Mouse (Mus musculus) C2C12 (cell line): ENCODE measurements at regions not wholly inside any gene's neighbourhood (a gene's known extent, or its start where the extent isn't known, plus 50 kb on each side); places are given as distances from the start of the nearest gene placed in this dataset.

Experiments
- H3K27me3 ChIP-seq: one replicate; pipeline ENCODE4 v1.6.1; 2011; ENCODE audit not compliant: control insufficient read depth, insufficient read depth, insufficient read length
- H3K36me3 ChIP-seq: one replicate; pipeline ENCODE4 v1.6.1; 2011; ENCODE audit not compliant: control insufficient read depth, insufficient read depth
- H3K4me3 ChIP-seq: one replicate; pipeline ENCODE4 v1.5.1; 2011; ENCODE audit warnings: mild to moderate bottlenecking, control low read depth; ENCODE audit not compliant: poor library complexity, insufficient read depth, severe bottlenecking
- H3K79me2 ChIP-seq: one replicate; pipeline ENCODE4 v1.6.1; 2011; ENCODE audit not compliant: control insufficient read depth, insufficient read depth
- H3K79me3 ChIP-seq: one replicate; pipeline ENCODE4 v1.6.1; 2011; ENCODE audit warnings: low read depth, control low read depth
- H3ac ChIP-seq: one replicate; pipeline ENCODE3; 2011; ENCODE audit warnings: low read depth; ENCODE audit not compliant: control insufficient read depth, insufficient read length
- CEBPB ChIP-seq: IDR thresholded peaks from one replicate; pipeline ENCODE4 v1.6.1; 2011; ENCODE audit warnings: low read depth, mild to moderate bottlenecking, control low read depth, moderate library complexity
- CTCF ChIP-seq: IDR thresholded peaks from one replicate; pipeline ENCODE4 v1.5.1; 2011; ENCODE audit not compliant: control insufficient read depth, insufficient read depth, insufficient read length
- FOSL1 ChIP-seq: IDR thresholded peaks from one replicate; pipeline ENCODE4 v1.8.0; 2011; ENCODE audit warnings: mild to moderate bottlenecking, low read length; ENCODE audit not compliant: poor library complexity, insufficient read depth, severe bottlenecking
- MAX ChIP-seq: IDR thresholded peaks from one replicate; pipeline ENCODE4 v1.6.1; 2011; ENCODE audit warnings: mild to moderate bottlenecking, control low read depth
- MYOD1 ChIP-seq: IDR thresholded peaks from one replicate; pipeline ENCODE4 v1.6.1; 2011; ENCODE audit warnings: low read depth; ENCODE audit not compliant: control insufficient read depth, insufficient read length
- MYOG ChIP-seq: IDR thresholded peaks from one replicate; pipeline ENCODE4 v1.6.1; 2011; ENCODE audit not compliant: control insufficient read depth, insufficient read length; ENCODE audit errors: extremely low read depth
- USF1 ChIP-seq: IDR thresholded peaks from one replicate; pipeline ENCODE4 v1.6.1; 2011; ENCODE audit warnings: low read depth, mild to moderate bottlenecking, control low read depth, moderate library complexity

GRCm38 (mm10) chr1:155030908-155031307 lies 68.5 kb downstream of the Ier5 start:
- H3K79me2 ChIP-seq: no peaks in the 10 kb centered on the region
- no peaks in the 10 kb centered on the region for H3K79me3 ChIP-seq
- TF ChIP-seq USF1 (no peak), MYOG (no peak), MAX (no peak), CEBPB (no peak), FOSL1 (no peak), CTCF (no peak), MYOD1 (no peak)
- no peak overlapping the region for H3ac ChIP-seq
- H3K27me3 ChIP-seq: no peaks in the 10 kb centered on the region
- H3K4me3 ChIP-seq: no peak overlapping the region
- H3K36me3 ChIP-seq: no peaks in the 10 kb centered on the region

GRCm38 (mm10) chr1:155029195-155029879 lies 70.1 kb downstream of the Ier5 start:
- H3K4me3 ChIP-seq: no peak overlapping the region

GRCm38 (mm10) chr1:155028735-155029134 lies 70.7 kb downstream of the Ier5 start:
- H3K27me3 ChIP-seq: peaks cover 9% of the 10 kb centered on the region
- no peaks in the 10 kb centered on the region for H3K79me2 ChIP-seq
- no peaks in the 10 kb centered on the region for H3K36me3 ChIP-seq
- H3ac ChIP-seq: no peak overlapping the region
- H3K79me3 ChIP-seq: no peaks in the 10 kb centered on the region
- H3K4me3 ChIP-seq: no peak overlapping the region
- TF ChIP-seq USF1 (no peak), MYOG (no peak), MYOD1 (no peak), CTCF (no peak), MAX (no peak), CEBPB (no peak), FOSL1 (no peak)

More at GRCm38 (mm10) chr1:155029195-155029879, 70.1 kb downstream of the Ier5 start:
- no peaks in the 10 kb centered on the region for H3K79me2 ChIP-seq
- H3K79me3 ChIP-seq: no peaks in the 10 kb centered on the region
- no peak overlapping the region for H3ac ChIP-seq
- TF ChIP-seq CEBPB: no peak
- TF ChIP-seq CTCF: no peak
- no peak for TF ChIP-seq MAX
- TF ChIP-seq MYOD1: no peak
- TF ChIP-seq MYOG: no peak
- no peak for TF ChIP-seq FOSL1
- TF ChIP-seq USF1: no peak
- H3K36me3 ChIP-seq: no peaks in the 10 kb centered on the region
- peaks cover 6% of the 10 kb centered on the region for H3K27me3 ChIP-seq

GRCm38 (mm10) chr1:155028147-155028546 lies 71.3 kb downstream of the Ier5 start:
- peaks cover 13% of the 10 kb centered on the region for H3K27me3 ChIP-seq
- no peak overlapping the region for H3K4me3 ChIP-seq
- no peaks in the 10 kb centered on the region for H3K79me2 ChIP-seq
- no peak overlapping the region for H3ac ChIP-seq
- H3K36me3 ChIP-seq: no peaks in the 10 kb centered on the region
- no peaks in the 10 kb centered on the region for H3K79me3 ChIP-seq
- TF ChIP-seq MYOD1 (no peak), FOSL1 (no peak), MAX (no peak), MYOG (no peak), USF1 (no peak), CTCF (no peak), CEBPB (no peak)

- H3K79me2 ChIP-seq: no peaks in the 10 kb centered on the region
- no peaks in the 10 kb centered on the region for H3K79me3 ChIP-seq
- no peak for TF ChIP-seq CTCF
- TF ChIP-seq MYOG: no peak
- no peak for TF ChIP-seq MAX
- no peak overlapping the region for H3ac ChIP-seq
- no peaks in the 10 kb centered on the region for H3K36me3 ChIP-seq
- no peak overlapping the region for H3K4me3 ChIP-seq
- peaks cover 18% of the 10 kb centered on the region for H3K27me3 ChIP-seq
Measured at GRCm38 (mm10) chr1:155027583-155027982, 71.9 kb downstream of the Ier5 start.
